Mouse (Mus musculus) intestine, embryonic 14.5 days (tissue): Measurements from ENCODE around the gene Myl6. TPM values are rescaled to one million over a fixed set of nuclear protein-coding genes. Genes with fewer than 3 reads are reported as not detected.

Experiments used
- ATAC-seq: fragments of 200-750 bp; cut with Nextera tagmentation; replicated peaks from 2 replicates; pipeline ENCODE4 v1.8.0; 2017; ENCODE audit warnings: low read depth, moderate number of reproducible peaks, moderate TSS enrichment, moderate library complexity; ENCODE audit not compliant: low FRiP score, low TSS enrichment
- DNase-seq: peaks from one replicate; pipeline ENCODE4 v3.0.0-alpha.2; 2018; ENCODE audit warnings: low spot score
- H3K27ac ChIP-seq: fragments of 300-500 bp; sonication (generic); 2 replicates; pipeline ENCODE4 v1.5.1; 2014; ENCODE audit warnings: low read depth, mild to moderate bottlenecking, control low read depth
- H3K27me3 ChIP-seq: fragments of 300-500 bp; sonication (generic); replicated peaks from 2 replicates; pipeline ENCODE4 v1.6.1; 2014; ENCODE audit warnings: low read length, control low read depth; ENCODE audit not compliant: control insufficient read depth, insufficient read depth
- H3K36me3 ChIP-seq: fragments of 300-500 bp; sonication (generic); 2 replicates; pipeline ENCODE4 v1.6.1; 2014; ENCODE audit warnings: low read length, control low read depth; ENCODE audit not compliant: control insufficient read depth, insufficient read depth
- H3K4me1 ChIP-seq: fragments of 300-500 bp; sonication (generic); replicated peaks from 2 replicates; pipeline ENCODE4 v1.6.1; 2014; ENCODE audit warnings: low read length, control low read depth, mixed read lengths; ENCODE audit not compliant: control insufficient read depth, insufficient read depth
- H3K4me2 ChIP-seq: fragments of 300-500 bp; sonication (generic); 2 replicates; pipeline ENCODE4 v1.6.1; 2014; ENCODE audit warnings: low read length
- H3K4me3 ChIP-seq: fragments of 300-500 bp; sonication (generic); 2 replicates; pipeline ENCODE4 v1.5.1; 2014; ENCODE audit warnings: low read depth, low read length, control low read depth, mixed read lengths
- H3K9ac ChIP-seq: fragments of 300-500 bp; sonication (generic); 2 replicates; pipeline ENCODE4 v1.6.1; 2014; ENCODE audit warnings: mild to moderate bottlenecking, low read length
- H3K9me3 ChIP-seq: fragments of 300-500 bp; sonication (generic); 2 replicates; pipeline ENCODE4 v1.6.1; 2016; ENCODE audit warnings: low read length, control low read depth; ENCODE audit not compliant: control insufficient read depth
- WGBS: fragments of 180-500 bp; shearing (Covaris S2); extraction: QIAGEN DNeasy Blood & Tissue Kit; methylation state at CpG from one replicate; pipeline ENCODE4 v1.1.7; 2014; 5-methylcytosine and 5-hydroxymethylcytosine counted together
- polyA plus RNA-seq: library from polyadenylated mRNA; unstranded; fragments of >200 nt; fragmentation: Nextera tagmentation; extraction: Ambion mirVana; gene quantifications from 2 replicates; pipeline ENCODE4 v1.2.1, GENCODE M21; 2014

Gene Myl6
- polyA plus RNA-seq, 1 experiment from 2014 or later = 1,777 TPM

GRCm38 (mm10) chr10:128459409-128460269 lies 34.3 kb downstream of the Myl6 start:
- ATAC-seq (peak; percentile 73), DNase-seq (peak; percentile 79)
- Histone ChIP-seq H3K36me3 (peaks cover 39% of the 10 kb centered on the region), H3K4me1 (peaks cover 15% of the 10 kb centered on the region), H3K27me3 (no peaks in the 10 kb centered on the region), H3K9ac (peak overlapping the region; percentile 88), H3K9me3 (no peaks in the 10 kb centered on the region), H3K4me3 (peak overlapping the region; percentile 87), H3K4me2 (peak overlapping the region; percentile 78), H3K27ac (peak overlapping the region; percentile 93)
- under 1% methylated on average over 39 of the region's 67 CpGs for WGBS

GRCm38 (mm10) chr10:128458719-128459408 lies 35.1 kb downstream of the Myl6 start, which contains the start of gene Smarcc2:
Gene Smarcc2 (plus strand): TSS chr10:128459248.
- peaks cover 31% of the 10 kb centered on the region for H3K36me3 ChIP-seq
- no peaks in the 10 kb centered on the region for H3K27me3 ChIP-seq
- peaks cover 15% of the 10 kb centered on the region for H3K4me1 ChIP-seq
- H3K4me3 ChIP-seq = peak within 1 kb of the TSS; percentile 87
- DNase-seq = peak; percentile 88
- H3K9ac ChIP-seq = peak within 1 kb of the TSS; percentile 88
- ATAC-seq = peak; percentile 76
- H3K4me2 ChIP-seq = peak within 1 kb of the TSS; percentile 78
- peak within 1 kb of the TSS; percentile 93 for H3K27ac ChIP-seq
- 0% methylated on average over 67 of the region's 86 CpGs for WGBS
- no peaks in the 10 kb centered on the region for H3K9me3 ChIP-seq

- WGBS = under 1% methylated on average over 29 of the region's 29 CpGs
- Histone ChIP-seq H3K27ac (peak overlapping the region; percentile 93), H3K4me2 (peak overlapping the region; percentile 58), H3K4me3 (peak overlapping the region; percentile 87), H3K9ac (peak overlapping the region; percentile 88), H3K4me1 (peaks cover 15% of the 10 kb centered on the region), H3K27me3 (no peaks in the 10 kb centered on the region), H3K36me3 (peaks cover 26% of the 10 kb centered on the region), H3K9me3 (no peaks in the 10 kb centered on the region)
- DNase-seq (peak; percentile 100), ATAC-seq (peak; percentile 70)
These were observed 35.6 kb downstream of the Myl6 start for GRCm38 (mm10) chr10:128458348-128458718.

- no peak for DNase-seq
- no peak overlapping the region for H3K4me3 ChIP-seq
- H3K27ac ChIP-seq = no peak overlapping the region
- peaks cover 19% of the 10 kb centered on the region for H3K36me3 ChIP-seq
- no peak for ATAC-seq
- no peaks in the 10 kb centered on the region for H3K9me3 ChIP-seq
- peaks cover 15% of the 10 kb centered on the region for H3K4me1 ChIP-seq
- H3K4me2 ChIP-seq = peak overlapping the region; percentile 58; the same call in 1 of the 2 replicates
- no peak overlapping the region for H3K9ac ChIP-seq
- H3K27me3 ChIP-seq = no peaks in the 10 kb centered on the region
- 85% methylated on average over 6 of the region's 6 CpGs for WGBS
These were observed 36.3 kb downstream of the Myl6 start for GRCm38 (mm10) chr10:128457676-128458075.

GRCm38 (mm10) chr10:128455280-128455679 lies 38.7 kb downstream of the Myl6 start:
- peak overlapping the region; percentile 31; the same call in 1 of the 2 replicates for H3K4me2 ChIP-seq
- WGBS = 3% methylated on average over 6 of the region's 6 CpGs
- no peaks in the 10 kb centered on the region for H3K36me3 ChIP-seq
- H3K27ac ChIP-seq = no peak overlapping the region
- no peak for ATAC-seq
- no peaks in the 10 kb centered on the region for H3K9me3 ChIP-seq
- DNase-seq = peak; percentile 63
- H3K4me1 ChIP-seq = peaks cover 5% of the 10 kb centered on the region
- no peaks in the 10 kb centered on the region for H3K27me3 ChIP-seq
- H3K9ac ChIP-seq = no peak overlapping the region
- no peak overlapping the region for H3K4me3 ChIP-seq

GRCm38 (mm10) chr10:128454471-128454870 lies 39.5 kb downstream of the Myl6 start:
- no peaks in the 10 kb centered on the region for H3K27me3 ChIP-seq
- ATAC-seq = no peak
- H3K36me3 ChIP-seq = no peaks in the 10 kb centered on the region

GRCm38 (mm10) chr10:128451014-128451413 lies 42.9 kb downstream of the Myl6 start:
- no peaks in the 10 kb centered on the region for H3K27me3 ChIP-seq
- no peak overlapping the region for H3K9ac ChIP-seq
- ATAC-seq = no peak
- no peaks in the 10 kb centered on the region for H3K4me1 ChIP-seq
- no peaks in the 10 kb centered on the region for H3K9me3 ChIP-seq
- no peak overlapping the region for H3K27ac ChIP-seq
- DNase-seq = no peak
- 83% methylated on average over 6 of the region's 6 CpGs for WGBS
- no peaks in the 10 kb centered on the region for H3K36me3 ChIP-seq
- H3K4me3 ChIP-seq = no peak overlapping the region
- H3K4me2 ChIP-seq = no peak overlapping the region

More at GRCm38 (mm10) chr10:128454471-128454870, 39.5 kb downstream of the Myl6 start:
- no peak overlapping the region for H3K9ac ChIP-seq
- 0 out of 2 replicates have a peak, but pooled peaks cover 4% of the 10 kb centered on the region for H3K4me1 ChIP-seq
- no peak for DNase-seq
- no peak overlapping the region for H3K4me2 ChIP-seq
- no peak overlapping the region for H3K4me3 ChIP-seq
- H3K27ac ChIP-seq = no peak overlapping the region
- 75% methylated on average over 3 of the region's 3 CpGs for WGBS
- no peaks in the 10 kb centered on the region for H3K9me3 ChIP-seq

GRCm38 (mm10) chr10:128445407-128445806 lies 48.5 kb downstream of the Myl6 start:
- WGBS = 86% methylated on average over 4 of the region's 4 CpGs
- Histone ChIP-seq H3K9ac (no peak overlapping the region), H3K27me3 (no peaks in the 10 kb centered on the region), H3K9me3 (no peaks in the 10 kb centered on the region), H3K4me2 (no peak overlapping the region), H3K27ac (no peak overlapping the region), H3K4me1 (no peaks in the 10 kb centered on the region), H3K36me3 (peaks cover 18% of the 10 kb centered on the region; the same call in 1 of the 2 replicates), H3K4me3 (no peak overlapping the region)
- no peak for DNase-seq
- no peak for ATAC-seq
